Mouse (Mus musculus) embryonic facial prominence, embryonic 14.5 days (tissue): ENCODE data around the gene Gm3029. TPM values are rescaled to one million over a fixed set of nuclear protein-coding genes. Genes with fewer than 3 reads are reported as not detected.
"Not testable (repeated sequence)": the region's sequence is repeated elsewhere in the genome, so short reads cannot be mapped to it uniquely, and the experiment has no call there.

Source experiments
- ATAC-seq: fragments of 200-750 bp; cut with Nextera tagmentation; 2 replicates; pipeline ENCODE4 v1.8.0; 2017; ENCODE audit warnings: low read depth, moderate number of reproducible peaks, moderate TSS enrichment
- DNase-seq: peaks from one replicate; pipeline ENCODE4 v3.0.0-alpha.2; 2015; ENCODE audit warnings: low spot score
- H3K27ac ChIP-seq: fragments of 300-500 bp; sonication (generic); replicated peaks from 2 replicates; pipeline ENCODE4 v1.5.1; 2014; ENCODE audit warnings: low read depth, mild to moderate bottlenecking, low read length, moderate library complexity
- H3K27me3 ChIP-seq: fragments of 300-500 bp; sonication (generic); replicated peaks from 2 replicates; pipeline ENCODE4 v1.6.1; 2014; ENCODE audit warnings: low read length; ENCODE audit not compliant: control insufficient read depth, insufficient read depth
- H3K36me3 ChIP-seq: fragments of 300-500 bp; sonication (generic); 2 replicates; pipeline ENCODE4 v1.6.1; 2014; ENCODE audit warnings: low read length, mixed read lengths; ENCODE audit not compliant: control insufficient read depth, insufficient read depth
- H3K4me1 ChIP-seq: fragments of 300-500 bp; sonication (generic); 2 replicates; pipeline ENCODE4 v1.6.1; 2014; ENCODE audit warnings: antibody characterized with exemption, low read length; ENCODE audit not compliant: control insufficient read depth, insufficient read depth
- H3K4me2 ChIP-seq: fragments of 300-500 bp; sonication (generic); 2 replicates; pipeline ENCODE4 v1.6.1; 2014; ENCODE audit warnings: low read depth, mild to moderate bottlenecking, low read length, moderate library complexity, mixed read lengths
- H3K4me3 ChIP-seq: fragments of 300-500 bp; sonication (generic); 2 replicates; pipeline ENCODE4 v1.5.1; 2014; ENCODE audit warnings: low read depth, mild to moderate bottlenecking, low read length
- H3K9ac ChIP-seq: fragments of 300-500 bp; sonication (generic); 2 replicates; pipeline ENCODE4 v1.6.1; 2014; ENCODE audit warnings: low read depth, mild to moderate bottlenecking, low read length, moderate library complexity, mixed read lengths
- H3K9me3 ChIP-seq: fragments of 300-500 bp; sonication (generic); 2 replicates; pipeline ENCODE4 v1.6.1; 2016; ENCODE audit warnings: low read length; ENCODE audit not compliant: control insufficient read depth
- WGBS: fragments of 180-500 bp; shearing (Covaris S2); extraction: QIAGEN DNeasy Blood & Tissue Kit; methylation state at CpG from one replicate; pipeline ENCODE4 v1.1.7; 2014; 5-methylcytosine and 5-hydroxymethylcytosine counted together
- polyA plus RNA-seq: library from polyadenylated mRNA; unstranded; fragments of >200 nt; fragmentation: Nextera tagmentation; extraction: Ambion mirVana; gene quantifications from 2 replicates; pipeline ENCODE4 v1.2.1, GENCODE M21; 2014

Gene Gm3029
- polyA plus RNA-seq = not detected in 2 replicates

- not testable (repeated sequence) for H3K9ac ChIP-seq, H3K9me3 ChIP-seq, H3K4me1 ChIP-seq, H3K36me3 ChIP-seq, DNase-seq, H3K27ac ChIP-seq, H3K4me3 ChIP-seq, ATAC-seq, H3K4me2 ChIP-seq, H3K27me3 ChIP-seq
- no CpG with 5 or more reads among the region's 2 CpGs for WGBS
These were observed at the start of gene Gm3029 for GRCm38 (mm10) chr14:3931456-3931855. Gene Gm3029 (plus strand): TSS chr14:3931756.

- H3K9me3 ChIP-seq, H3K4me1 ChIP-seq, DNase-seq, H3K27me3 ChIP-seq, H3K36me3 ChIP-seq, ATAC-seq, H3K27ac ChIP-seq, H3K9ac ChIP-seq, H3K4me2 ChIP-seq, H3K4me3 ChIP-seq: not testable (repeated sequence)
- WGBS = no CpG with 5 or more reads among the region's 1 CpGs
These were observed 47.7 kb upstream of the Gm3029 start, which contains the start of gene Gm2916 for GRCm38 (mm10) chr14:3883872-3884271. Gene Gm2916 (plus strand): TSS chr14:3884172.

- H3K4me3 ChIP-seq, H3K9me3 ChIP-seq, H3K9ac ChIP-seq, H3K27ac ChIP-seq, H3K36me3 ChIP-seq, H3K27me3 ChIP-seq, ATAC-seq, H3K4me2 ChIP-seq, H3K4me1 ChIP-seq, DNase-seq: not testable (repeated sequence)
- no CpG with 5 or more reads among the region's 2 CpGs for WGBS
These were observed 31.7 kb downstream of the Gm3029 start, which contains the start of gene Gm3095 for GRCm38 (mm10) chr14:3963247-3963646. Gene Gm3095 (plus strand): TSS chr14:3963547.

Other genes with a start within 250 kb of the Gm3029 start
- gene Gm3043, start 243.0 kb upstream of the Gm3029 start, polyA plus RNA-seq = not detected in 2 replicates
- gene Gm3002, start 121.7 kb upstream of the Gm3029 start, polyA plus RNA-seq = 0.18 and 0.34 TPM in 2 replicates
- gene Gm3033, start 85.5 kb upstream of the Gm3029 start, polyA plus RNA-seq = not detected in 2 replicates
- not detected in 2 replicates for gene Gm2916, start 47.6 kb upstream of the Gm3029 start, polyA plus RNA-seq
- not detected in 2 replicates for gene Gm3095, start 31.8 kb downstream of the Gm3029 start, polyA plus RNA-seq
- gene Gm3099, start 66.6 kb downstream of the Gm3029 start, polyA plus RNA-seq = not detected in 2 replicates
- gene Gm5796, start 92.2 kb downstream of the Gm3029 start, polyA plus RNA-seq = 0.18 and 0.29 TPM in 2 replicates
- not detected in 2 replicates for gene Gm3115, start 152.4 kb downstream of the Gm3029 start, polyA plus RNA-seq
- gene Gm8108, start 178.8 kb downstream of the Gm3029 start, polyA plus RNA-seq = 0.45 and 0.90 TPM in 2 replicates
- gene Gm3127, start 233.3 kb downstream of the Gm3029 start, polyA plus RNA-seq = not detected in 2 replicates